Mouse (Mus musculus) ES-E14 (cell line): ENCODE measurements around the gene Tmem104. TPM values are rescaled to one million over a fixed set of nuclear protein-coding genes. Genes with fewer than 3 reads are reported as not detected.

Experiments
- DNase-seq: peaks from one replicate; pipeline ENCODE4 v3.0.0-alpha.2; 2013; ENCODE audit warnings: low read depth, low spot score
- H3K27ac ChIP-seq: 2 replicates; pipeline ENCODE4 v1.5.1; 2012; ENCODE audit warnings: low read depth, mild to moderate bottlenecking, low read length, moderate library complexity, mixed read lengths; ENCODE audit not compliant: poor library complexity, insufficient read depth, severe bottlenecking
- H3K36me3 ChIP-seq: 2 replicates; pipeline ENCODE4 v1.6.1; 2012; ENCODE audit warnings: mild to moderate bottlenecking, low read length, moderate library complexity, mixed read lengths; ENCODE audit not compliant: control insufficient read depth, poor library complexity, insufficient read depth, severe bottlenecking
- H3K4me1 ChIP-seq, 2 experiments: fragments of 150-350 bp in 1 of 2; sonication (generic) in 1 of 2; 2 replicates each; pipeline ENCODE4 v1.6.1; 2012; ENCODE audit warnings: low read length in 2 of 2, mild to moderate bottlenecking in 1 of 2, mixed read lengths in 1 of 2; ENCODE audit not compliant: control insufficient read depth in 2 of 2, insufficient read depth in 2 of 2, poor library complexity in 1 of 2
- H3K4me3 ChIP-seq, 2 experiments: fragments of 150-350 bp in 1 of 2; sonication (generic) in 1 of 2; 2 replicates each; pipeline ENCODE4 v1.5.1; 2012; ENCODE audit warnings: low read length in 2 of 2, low read depth in 1 of 2, mild to moderate bottlenecking in 1 of 2, mixed read lengths in 1 of 2; ENCODE audit not compliant: insufficient read depth in 1 of 2, poor library complexity in 1 of 2, severe bottlenecking in 1 of 2
- H3K9ac ChIP-seq: 2 replicates; pipeline ENCODE4 v1.6.1; 2012; ENCODE audit warnings: low read depth, mild to moderate bottlenecking, low read length, mixed read lengths; ENCODE audit not compliant: poor library complexity, insufficient read depth, severe bottlenecking
- H3K9me3 ChIP-seq: fragments of 150-350 bp; sonication (generic); 2 replicates; pipeline ENCODE4 v1.6.1; 2012; ENCODE audit warnings: low read depth, mild to moderate bottlenecking, low read length; ENCODE audit not compliant: control insufficient read depth, insufficient read depth
- CHD2 ChIP-seq: IDR thresholded peaks from 2 replicates; pipeline ENCODE4 v1.6.1; 2014; ENCODE audit warnings: mild to moderate bottlenecking, low read depth, low read length, inconsistent platforms
- HCFC1 ChIP-seq: IDR thresholded peaks from 2 replicates; pipeline ENCODE4 v1.6.1; 2012; ENCODE audit warnings: low read length, inconsistent platforms, borderline replicate concordance; ENCODE audit not compliant: insufficient read depth
- MAFK ChIP-seq: IDR thresholded peaks from 2 replicates; pipeline ENCODE4 v1.6.1; 2014; ENCODE audit warnings: mild to moderate bottlenecking, low read depth, low read length, inconsistent platforms; ENCODE audit not compliant: insufficient read depth
- ZC3H11A ChIP-seq: IDR thresholded peaks from 2 replicates; pipeline ENCODE4 v1.6.1; 2012; ENCODE audit warnings: low read depth, mild to moderate bottlenecking, inconsistent platforms, low read length, borderline replicate concordance
- ZNF384 ChIP-seq: IDR thresholded peaks from 2 replicates; pipeline ENCODE4 v1.6.1; 2012; ENCODE audit warnings: low read depth, low read length, inconsistent platforms
- in situ Hi-C, 2 experiments: fragments of 600-800 bp; cut with MboI; formaldehyde crosslinking; loops; one replicate each; pipeline ENCODE4 v1.15.1; 2025; ENCODE audit warnings: low sequenced_read_pairs in 2 of 2, inconsistent platforms in 1 of 2; ENCODE audit not compliant: unreplicated experiment in 2 of 2
- total RNA-seq: library from RNA; depleted of rRNA; stranded (reverse); fragments of 300-350 nt; gene quantifications from 2 replicates; pipeline ENCODE4 v1.2.3, GENCODE M21; 2012

Gene Tmem104
- total RNA-seq, 1 experiment = 14.7 TPM

GRCm38 (mm10) chr11:115282723-115283485 is 95.6 kb downstream of the Tmem104 start:
- TF ChIP-seq MAFK (no peak), ZNF384 (no peak), HCFC1 (no peak), ZC3H11A (no peak), CHD2 (no peak)
- Histone ChIP-seq H3K4me1 (peaks cover 0 to 4% of the 10 kb centered on the region in 2 experiments; a peak in 2 of 4 replicates), H3K9ac (no peak overlapping the region), H3K36me3 (no peaks in the 10 kb centered on the region), H3K9me3 (no peaks in the 10 kb centered on the region), H3K4me3 (no peak overlapping the region), H3K27ac (no peak overlapping the region)
- no peak for DNase-seq
- in situ Hi-C loops = no loop called here

- Histone ChIP-seq H3K9ac (no peak overlapping the region), H3K9me3 (no peaks in the 10 kb centered on the region), H3K4me1 (peaks cover 0 to 2% of the 10 kb centered on the region in 2 experiments; a peak in 1 of 4 replicates), H3K36me3 (no peaks in the 10 kb centered on the region), H3K4me3 (no peak overlapping the region), H3K27ac (no peak overlapping the region)
- in situ Hi-C loops = no loop called here
- TF ChIP-seq HCFC1 (no peak), CHD2 (no peak), ZC3H11A (no peak), MAFK (no peak), ZNF384 (no peak)
- no peak for DNase-seq
Measured at GRCm38 (mm10) chr11:115283486-115283765, 96.1 kb downstream of the Tmem104 start.

- in situ Hi-C loops = no loop called here
- no peak for DNase-seq
- no peak overlapping the region for H3K27ac ChIP-seq
- H3K9me3 ChIP-seq = no peaks in the 10 kb centered on the region
- H3K36me3 ChIP-seq = no peaks in the 10 kb centered on the region
- peaks cover 0 to 2% of the 10 kb centered on the region in 2 experiments; a peak in 1 of 4 replicates for H3K4me1 ChIP-seq
- no peak overlapping the region for H3K4me3 ChIP-seq
- H3K9ac ChIP-seq = no peak overlapping the region
- TF ChIP-seq ZNF384 (no peak), ZC3H11A (no peak), MAFK (no peak), CHD2 (no peak), HCFC1 (no peak)
Measured at GRCm38 (mm10) chr11:115283891-115284620, 96.8 kb downstream of the Tmem104 start.

- Histone ChIP-seq H3K27ac (no peak overlapping the region), H3K36me3 (no peaks in the 10 kb centered on the region), H3K9me3 (no peaks in the 10 kb centered on the region), H3K9ac (no peak overlapping the region), H3K4me1 (peaks cover 0 to 2% of the 10 kb centered on the region in 2 experiments; a peak in 1 of 4 replicates), H3K4me3 (no peak overlapping the region)
- TF ChIP-seq CHD2 (no peak), ZNF384 (no peak), HCFC1 (no peak), MAFK (no peak), ZC3H11A (no peak)
- in situ Hi-C loops = no loop called here
- no peak for DNase-seq
Measured at GRCm38 (mm10) chr11:115285282-115285681, 98.0 kb downstream of the Tmem104 start.
